Mouse (Mus musculus) megakaryocyte-erythroid progenitor cell, adult 5-6 weeks (primary cell): ENCODE data around the gene Stard13. TPM values are rescaled to one million over a fixed set of nuclear protein-coding genes. Genes with fewer than 3 reads are reported as not detected.

Source experiments
- ATAC-seq: replicated peaks from 2 replicates; pipeline ENCODE4 v1.8.0; 2016; ENCODE audit warnings: mild to moderate bottlenecking, inconsistent platforms; ENCODE audit not compliant: severe bottlenecking, poor library complexity, low FRiP score, low TSS enrichment
- total RNA-seq, 2 experiments: library from RNA; stranded (forward) in 1 of 2; stranded (reverse) in 1 of 2; fragments of 200-1000, 215-1000 nt in 1 of 2; fragments of >200 nt in 1 of 2; fragmentation: Nextera tagmentation in 1 of 2; gene quantifications; 2 replicates each; pipeline ENCODE4 v1.2.3; 2014 to 2017

Gene Stard13
- total RNA-seq, 2 experiments from 2014 or later: not detected

- no peak for ATAC-seq
Observed at GRCm38 (mm10) chr5:151149509-151149908, 84.1 kb downstream of the Stard13 start.

DNA sequence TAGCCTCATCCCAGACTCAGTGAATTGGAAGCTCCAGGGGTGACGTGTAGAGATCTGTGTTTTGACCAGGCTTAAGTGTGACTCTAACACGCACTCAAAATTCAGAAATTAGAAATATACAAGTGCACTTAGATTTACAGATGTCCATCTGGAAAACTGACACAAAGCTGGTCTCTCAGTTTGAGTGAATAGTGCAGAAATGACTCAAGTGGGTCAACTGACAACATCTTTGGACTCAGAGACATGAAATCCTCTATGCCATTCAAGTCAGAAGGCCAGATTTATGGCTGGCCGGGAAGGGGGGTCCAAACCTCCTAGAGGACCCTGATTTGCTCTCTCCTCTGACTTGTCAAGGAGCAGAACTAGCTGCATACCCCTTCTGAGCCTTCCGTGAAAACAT is 85.6 kb downstream of the Stard13 start:
- ATAC-seq: no peak

DNA sequence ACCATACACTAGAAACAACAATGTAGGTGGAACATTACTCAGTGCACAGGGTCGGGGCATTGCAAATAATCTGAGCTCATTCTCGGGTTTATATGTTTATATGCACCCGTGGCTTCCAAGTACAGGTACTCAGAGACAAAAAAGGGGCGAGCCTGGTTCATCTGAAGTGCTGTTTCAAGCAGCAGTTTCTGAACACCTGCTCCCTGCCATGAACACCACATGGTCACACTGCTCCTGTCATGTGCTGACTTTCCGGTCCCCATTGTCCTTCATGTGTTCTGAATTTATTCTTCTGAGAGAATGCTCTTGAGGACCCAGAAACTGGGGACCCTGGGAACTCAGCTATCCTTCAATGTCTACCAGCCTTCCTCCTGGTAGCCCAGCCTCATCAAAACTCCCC is 87.8 kb downstream of the Stard13 start:
- no peak for ATAC-seq

DNA sequence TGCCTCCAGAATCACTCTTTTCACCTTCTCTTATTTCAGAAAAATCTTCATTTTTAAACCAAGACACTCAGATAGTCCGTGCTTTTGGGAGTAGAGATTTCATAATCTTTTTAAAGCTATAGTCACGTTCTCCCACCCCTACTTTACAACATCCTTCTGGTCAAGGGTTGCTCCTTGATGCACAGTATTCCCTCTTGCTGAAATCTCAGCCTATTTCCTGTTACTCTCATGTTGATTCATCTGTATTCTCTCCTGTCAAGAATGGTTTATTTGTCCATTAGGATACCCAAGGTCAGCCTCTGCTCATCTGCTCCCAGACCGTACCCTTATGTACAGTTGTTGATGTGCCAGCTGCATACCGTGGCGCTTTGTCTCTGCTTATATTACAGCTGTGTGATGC is 89.7 kb downstream of the Stard13 start:
- ATAC-seq: no peak

DNA sequence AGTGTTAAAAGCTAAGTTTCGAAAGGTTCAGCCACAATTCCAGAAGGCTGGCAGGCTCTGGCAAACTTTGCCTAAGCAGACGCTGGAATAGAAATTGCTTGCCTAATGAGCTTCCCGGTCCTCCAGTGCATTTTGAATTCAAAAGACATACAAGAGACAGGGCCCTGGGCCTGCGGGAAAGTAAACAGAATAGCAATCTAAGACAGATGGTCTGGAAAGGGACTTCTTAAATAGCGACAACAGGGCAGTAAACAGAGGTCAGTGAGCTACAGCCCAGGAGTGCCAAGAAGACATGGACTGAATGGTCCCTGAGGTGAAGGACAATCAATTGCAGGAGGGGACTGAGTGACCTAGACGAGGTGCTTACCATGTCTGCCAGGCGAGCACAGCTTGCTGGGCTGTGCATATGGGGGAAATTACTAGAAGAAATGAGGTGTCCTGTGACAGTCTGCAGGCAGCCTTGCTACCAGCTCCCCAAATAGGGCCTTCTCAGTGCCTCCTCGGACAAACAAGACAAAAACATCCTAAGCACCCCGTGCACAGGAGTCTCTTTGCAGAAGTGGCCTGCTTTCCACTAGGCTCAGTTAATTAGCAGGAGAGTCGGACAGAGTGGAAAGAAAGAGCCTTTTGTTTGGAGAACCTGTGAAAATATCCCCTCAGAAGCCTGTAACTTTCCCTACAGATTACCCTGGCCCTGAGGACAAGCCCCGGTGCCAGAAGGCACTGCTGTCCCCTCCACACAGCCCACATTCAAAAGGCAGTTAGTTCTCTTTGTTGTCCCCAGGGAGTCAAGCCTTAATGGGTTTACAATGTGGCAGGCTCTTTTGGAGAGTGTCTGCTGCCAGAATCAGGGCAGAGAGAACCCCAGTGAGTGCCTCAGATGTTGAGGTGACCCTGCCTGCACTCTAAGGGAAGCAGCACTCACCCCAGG is 90.7 kb downstream of the Stard13 start:
- no peak for ATAC-seq

DNA sequence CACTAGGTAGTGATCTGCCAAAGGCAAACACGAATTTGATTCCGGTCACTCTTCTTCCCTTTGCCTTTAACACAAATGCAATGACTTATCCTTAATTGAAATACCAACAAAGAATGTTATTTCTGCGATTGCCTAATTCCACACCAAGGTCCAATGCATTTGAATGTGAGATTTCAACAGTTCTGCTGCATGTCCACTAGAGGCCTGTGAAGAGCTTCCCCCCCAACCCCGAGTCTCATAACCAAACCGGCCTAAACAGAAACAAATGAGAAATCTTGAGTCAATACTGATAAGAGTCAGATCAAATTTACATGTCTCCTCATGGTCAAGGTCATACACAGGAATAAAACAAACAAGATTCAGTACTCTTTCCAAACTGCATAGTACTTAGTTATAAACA is 91.4 kb downstream of the Stard13 start:
- ATAC-seq: peak; percentile 67

DNA sequence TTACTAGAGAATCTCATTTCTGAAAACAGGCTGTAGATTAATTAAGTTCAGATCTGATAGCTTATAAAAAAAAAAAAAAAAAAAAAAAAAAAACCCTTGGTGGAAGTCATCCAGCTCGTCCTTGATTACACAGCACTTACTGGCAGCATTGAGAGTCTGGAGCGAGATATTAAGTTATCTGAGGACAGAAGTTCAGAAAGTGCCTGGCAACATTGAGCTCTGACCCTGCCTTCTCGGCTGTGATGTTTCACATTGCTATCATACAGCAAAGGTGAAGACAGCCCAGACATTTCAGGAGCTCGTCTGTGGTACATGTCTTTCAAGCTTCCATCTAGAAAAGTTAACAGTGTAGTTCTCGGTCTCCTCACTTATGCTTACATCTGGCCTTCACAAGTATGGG is 95.7 kb downstream of the Stard13 start:
- peak; percentile 67 for ATAC-seq

GRCm38 (mm10) chr5:151137311-151137710 is 96.3 kb downstream of the Stard13 start:
- no peak for ATAC-seq

- peak; percentile 76 for ATAC-seq
Observed at GRCm38 (mm10) chr5:151135965-151136364, 97.7 kb downstream of the Stard13 start.

DNA sequence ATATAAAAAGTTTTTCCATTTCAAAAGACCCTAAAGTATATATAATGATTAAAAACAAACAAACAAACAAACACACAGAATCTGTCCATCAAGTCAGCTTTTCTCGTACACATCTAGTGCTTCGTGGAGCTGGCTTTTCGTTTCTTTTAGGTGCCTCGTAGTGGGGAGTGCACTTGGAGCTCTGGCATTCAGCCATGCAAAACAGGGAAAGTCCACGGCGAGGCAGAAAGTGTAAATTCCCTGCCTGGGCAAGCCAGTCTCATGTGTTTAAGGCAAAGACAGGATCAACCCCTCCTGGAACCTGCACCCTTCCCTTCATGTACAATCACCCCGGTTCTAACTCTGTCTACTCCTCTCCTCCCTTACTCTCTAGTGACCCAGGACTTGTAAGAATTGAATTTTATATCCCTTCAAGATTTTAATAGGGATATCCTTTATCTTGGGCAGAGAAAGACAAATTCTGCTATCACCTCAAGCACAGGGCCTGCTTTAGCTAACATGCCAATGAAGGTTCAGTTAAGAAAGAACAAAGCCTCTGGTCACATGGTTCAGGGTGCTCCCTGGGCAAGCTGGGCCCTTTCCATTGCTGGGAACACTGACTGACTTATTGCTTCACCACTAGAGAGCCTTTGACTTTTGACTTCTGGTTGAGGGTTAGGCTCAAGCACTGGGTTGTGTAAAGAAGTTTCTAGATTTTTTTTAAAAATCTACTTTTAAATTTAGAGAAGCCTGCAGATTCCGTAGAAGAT is 98.4 kb downstream of the Stard13 start:
- no peak for ATAC-seq

DNA sequence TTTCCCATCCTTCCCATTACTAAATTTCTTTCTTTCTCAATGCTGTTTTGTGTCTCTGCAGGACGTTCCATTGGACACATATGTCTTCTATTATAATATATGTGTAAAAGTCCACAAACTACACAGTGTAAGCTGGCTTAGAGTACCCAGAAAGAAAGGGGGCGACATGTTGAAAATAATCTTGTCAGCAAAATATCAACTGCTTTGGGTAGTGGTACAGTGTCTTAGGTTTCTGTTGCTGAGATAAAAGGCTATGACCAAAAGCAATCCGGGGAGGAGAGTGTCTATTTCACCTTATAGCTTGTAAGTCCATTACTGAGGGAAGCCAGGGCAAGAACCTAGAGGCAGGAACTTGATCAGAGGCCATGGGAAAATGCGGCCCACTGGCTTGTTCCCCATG is 99.4 kb downstream of the Stard13 start:
- ATAC-seq: no peak

GRCm38 (mm10) chr5:151133744-151134143 is 99.9 kb downstream of the Stard13 start:
- ATAC-seq: no peak

DNA sequence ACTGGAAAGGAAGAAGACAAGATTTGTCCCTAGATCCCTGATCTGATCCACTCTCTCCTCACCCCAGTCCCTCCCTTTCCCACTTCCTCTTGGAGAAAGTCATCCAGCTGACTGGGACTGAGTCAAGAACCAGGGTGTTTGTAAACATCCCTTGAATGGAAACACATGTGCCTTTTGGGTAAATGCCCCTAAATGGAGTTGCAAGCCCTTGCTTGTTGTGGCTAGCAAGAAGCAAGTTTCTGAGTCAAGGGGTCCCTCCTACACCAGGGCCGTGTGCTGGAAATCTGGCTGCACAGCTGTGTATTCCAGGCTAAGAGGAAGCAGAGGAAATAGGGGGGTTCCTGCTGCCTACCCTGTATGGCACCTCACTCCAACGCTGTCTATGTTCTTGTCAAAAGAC is 103.9 kb downstream of the Stard13 start:
- ATAC-seq: no peak

DNA sequence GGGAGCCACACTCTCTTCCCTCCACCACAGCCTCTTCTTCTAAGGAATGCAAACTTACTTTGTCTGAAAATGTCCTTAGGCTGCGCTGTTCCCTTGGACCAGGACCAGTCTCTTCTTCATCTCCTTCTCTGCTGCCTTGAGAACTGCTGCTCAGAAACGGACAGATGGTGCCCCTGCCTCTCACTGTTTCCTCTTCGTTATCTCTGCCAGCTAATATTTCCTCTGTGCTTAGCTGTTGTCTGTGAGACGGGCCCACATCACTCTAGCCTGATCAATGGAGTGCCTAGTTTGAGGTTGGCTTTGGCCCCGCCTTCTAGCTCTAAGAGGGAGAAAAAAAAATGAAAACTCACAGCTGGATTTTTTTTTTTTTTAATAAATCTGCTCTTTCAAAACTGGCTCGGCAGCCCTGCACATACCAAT is 106.3 kb downstream of the Stard13 start:
- ATAC-seq: no peak

- ATAC-seq: no peak
Observed at GRCm38 (mm10) chr5:151126608-151127005, 107.0 kb downstream of the Stard13 start.

- ATAC-seq: no peak
Observed at GRCm38 (mm10) chr5:151125985-151126607, 107.5 kb downstream of the Stard13 start.

GRCm38 (mm10) chr5:151117846-151118245 is 115.8 kb downstream of the Stard13 start:
- no peak for ATAC-seq

- ATAC-seq: no peak
Observed at GRCm38 (mm10) chr5:151116192-151116887, 117.3 kb downstream of the Stard13 start.

DNA sequence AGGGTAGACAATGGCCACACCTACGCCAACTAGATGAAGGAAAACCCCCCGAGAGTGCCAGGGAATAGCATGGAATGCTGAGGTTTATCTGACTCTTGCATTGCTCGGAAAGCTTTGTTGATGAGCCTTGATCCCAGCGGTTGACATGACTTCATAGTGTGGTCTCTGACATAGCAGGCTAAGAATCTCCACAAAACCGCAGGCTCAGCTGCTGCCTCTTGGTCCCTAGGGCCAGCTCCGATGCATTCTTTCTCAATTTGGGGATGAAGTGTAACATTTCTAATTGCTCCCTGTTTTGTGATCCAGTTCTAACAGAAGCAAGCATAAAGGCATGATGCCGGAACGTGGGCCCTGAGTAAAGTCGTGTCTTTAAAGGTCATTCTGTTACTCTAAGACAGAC is 120.9 kb downstream of the Stard13 start:
- no peak for ATAC-seq
